Mouse (Mus musculus): ENCODE measurements at regions not wholly inside any gene's neighbourhood (a gene's known extent, or its start where the extent isn't known, plus 50 kb on each side); places are given as distances from the start of the nearest gene placed in this dataset.

DNA sequence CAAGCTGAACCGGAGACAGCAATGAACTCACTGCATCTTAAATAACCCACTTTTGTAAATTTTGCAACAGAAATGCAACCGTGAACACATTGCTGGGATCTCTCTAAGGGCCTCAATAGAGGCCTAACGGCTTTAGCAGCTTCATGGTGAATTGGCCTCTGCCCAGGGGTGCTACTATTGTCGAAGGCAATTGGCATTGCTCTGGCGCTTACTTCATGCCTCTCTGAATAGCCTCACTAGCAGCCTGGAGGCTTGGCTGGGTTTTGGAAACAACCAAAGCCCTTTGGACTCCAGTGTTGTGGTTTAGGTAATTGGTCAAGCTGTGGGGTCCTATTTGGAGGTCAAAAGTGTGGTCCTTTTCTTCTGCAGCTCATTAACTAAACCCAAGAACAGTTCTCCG is 382.3 kb downstream of the Mllt3 start:
- TF ChIP-seq POLR2A (IDR thresholded peaks at IDR 0.05; ENCODE audit: low read depth, low read length) (no peak), CTCF (IDR thresholded peaks at IDR 0.05; ENCODE audit: borderline replicate concordance, insufficient read depth, low read length) (no peak)
- Histone ChIP-seq H3K4me3 (ENCODE audit: insufficient read depth, low read length) (no peak overlapping the region), H3K4me1 (ENCODE audit: control insufficient read depth, insufficient read depth, low read length) (no peaks in the 10 kb centered on the region)

DNA sequence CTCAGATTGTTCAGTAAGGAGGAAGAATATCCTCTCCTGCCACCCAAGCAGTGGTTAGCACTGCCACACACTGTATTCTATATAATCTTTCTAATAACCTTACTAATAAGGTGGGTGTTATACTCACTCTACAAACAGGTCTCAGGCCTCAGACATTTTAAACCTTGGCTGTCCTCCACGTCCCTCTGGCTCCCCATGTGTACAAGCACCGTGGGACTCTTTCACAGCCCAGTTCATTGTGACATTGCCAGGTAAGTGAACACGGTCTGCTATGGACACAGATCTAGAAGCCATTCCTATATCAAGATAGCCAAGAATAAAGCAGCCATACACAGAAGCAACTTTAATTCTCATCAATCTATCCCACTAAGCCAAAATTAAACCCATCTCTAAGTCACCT is 382.8 kb downstream of the Mllt3 start:
- H3K27ac ChIP-seq (ENCODE audit: insufficient read depth, low read length): no peak overlapping the region
- H3K4me1 ChIP-seq (ENCODE audit: control insufficient read depth, insufficient read depth, low read length): no peaks in the 10 kb centered on the region
- no peak overlapping the region for H3K4me3 ChIP-seq (ENCODE audit: insufficient read depth, low read length)
- TF ChIP-seq CTCF (IDR thresholded peaks at IDR 0.05; ENCODE audit: borderline replicate concordance, insufficient read depth, low read length): no peak
- TF ChIP-seq POLR2A (IDR thresholded peaks at IDR 0.05; ENCODE audit: low read depth, low read length): no peak

More for the DNA sequence above, 382.3 kb downstream of the Mllt3 start:
- no peak overlapping the region for H3K27ac ChIP-seq (ENCODE audit: insufficient read depth, low read length)

GRCm38 (mm10) chr4:87648919-87649318 is 384.2 kb downstream of the Mllt3 start:
- no peak for TF ChIP-seq CTCF (IDR thresholded peaks at IDR 0.05; ENCODE audit: borderline replicate concordance, insufficient read depth, low read length)
- TF ChIP-seq POLR2A (IDR thresholded peaks at IDR 0.05; ENCODE audit: low read depth, low read length): no peak
- Histone ChIP-seq H3K4me3 (ENCODE audit: insufficient read depth, low read length) (no peak overlapping the region), H3K4me1 (ENCODE audit: control insufficient read depth, insufficient read depth, low read length) (no peaks in the 10 kb centered on the region), H3K27ac (ENCODE audit: insufficient read depth, low read length) (no peak overlapping the region)

DNA sequence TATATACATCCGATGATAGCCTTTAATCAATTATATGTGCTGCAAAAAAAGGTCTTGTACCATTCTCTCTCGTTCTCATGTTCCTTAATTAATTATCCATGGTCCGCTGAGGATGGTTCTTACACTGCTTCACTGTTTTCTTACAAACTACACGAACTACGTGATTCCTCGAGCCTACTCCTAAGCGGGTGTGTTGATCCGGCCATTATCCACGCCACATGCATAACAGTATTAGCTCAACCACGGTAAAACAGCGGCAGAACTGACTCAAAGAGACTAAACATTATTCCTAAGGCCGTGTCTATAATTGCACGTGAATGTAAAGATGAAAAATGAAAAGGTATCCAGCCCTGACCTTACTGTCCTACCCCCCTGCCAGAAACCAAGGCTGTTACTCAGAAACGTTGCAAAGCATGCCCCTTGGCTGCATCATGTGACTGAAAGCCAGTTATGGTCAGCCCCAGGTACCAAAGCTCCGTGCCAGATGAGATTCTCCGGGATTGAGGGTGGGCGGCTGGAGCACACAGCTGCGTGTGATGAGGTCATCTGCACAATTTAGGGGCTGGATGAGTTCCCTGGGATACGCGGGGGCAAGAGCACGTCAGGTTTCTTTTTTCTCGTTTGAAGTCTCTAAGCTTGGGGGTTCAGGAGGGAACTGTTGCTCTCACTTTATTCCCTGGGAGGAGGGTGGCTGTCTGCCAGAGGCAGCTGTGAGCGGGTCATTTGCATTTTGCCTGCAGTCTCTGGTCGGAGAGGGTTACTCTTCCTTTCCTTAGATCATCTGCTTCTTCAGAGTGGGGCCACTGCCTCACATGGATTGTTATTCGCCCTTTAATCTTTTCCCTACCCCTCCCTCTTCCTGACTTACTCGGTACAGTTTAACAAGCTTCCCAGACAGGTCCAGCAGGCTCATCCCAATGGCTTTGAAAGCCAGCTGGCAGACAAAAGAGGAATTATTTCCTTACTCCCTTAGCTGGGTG is 384.9 kb downstream of the Mllt3 start:
- H3K4me3 ChIP-seq (ENCODE audit: insufficient read depth, low read length): peak overlapping the region; percentile 19; the same call in 1 of the 2 replicates
- no peak for TF ChIP-seq CTCF (IDR thresholded peaks at IDR 0.05; ENCODE audit: borderline replicate concordance, insufficient read depth, low read length)
- no peak for TF ChIP-seq POLR2A (IDR thresholded peaks at IDR 0.05; ENCODE audit: low read depth, low read length)
- no peak overlapping the region for H3K27ac ChIP-seq (ENCODE audit: insufficient read depth, low read length)
- H3K4me1 ChIP-seq (ENCODE audit: control insufficient read depth, insufficient read depth, low read length): no peaks in the 10 kb centered on the region

- Histone ChIP-seq H3K4me3 (ENCODE audit: insufficient read depth, low read length) (no peak overlapping the region), H3K4me1 (ENCODE audit: control insufficient read depth, insufficient read depth, low read length) (no peaks in the 10 kb centered on the region), H3K27ac (ENCODE audit: insufficient read depth, low read length) (no peak overlapping the region)
- no peak for TF ChIP-seq CTCF (IDR thresholded peaks at IDR 0.05; ENCODE audit: borderline replicate concordance, insufficient read depth, low read length)
- no peak for TF ChIP-seq POLR2A (IDR thresholded peaks at IDR 0.05; ENCODE audit: low read depth, low read length)
Measured at GRCm38 (mm10) chr4:87642002-87642401, 391.2 kb downstream of the Mllt3 start.

- TF ChIP-seq CTCF (IDR thresholded peaks at IDR 0.05; ENCODE audit: borderline replicate concordance, insufficient read depth, low read length) (no peak), POLR2A (IDR thresholded peaks at IDR 0.05; ENCODE audit: low read depth, low read length) (no peak)
- Histone ChIP-seq H3K4me3 (ENCODE audit: insufficient read depth, low read length) (no peak overlapping the region), H3K4me1 (ENCODE audit: control insufficient read depth, insufficient read depth, low read length) (no peaks in the 10 kb centered on the region), H3K27ac (ENCODE audit: insufficient read depth, low read length) (no peak overlapping the region)
Measured at GRCm38 (mm10) chr4:87641551-87641950, 391.6 kb downstream of the Mllt3 start.

- TF ChIP-seq POLR2A (IDR thresholded peaks at IDR 0.05; ENCODE audit: low read depth, low read length): no peak
- TF ChIP-seq CTCF (IDR thresholded peaks at IDR 0.05; ENCODE audit: borderline replicate concordance, insufficient read depth, low read length): no peak
Measured at GRCm38 (mm10) chr4:87638380-87638646, 394.9 kb downstream of the Mllt3 start.

DNA sequence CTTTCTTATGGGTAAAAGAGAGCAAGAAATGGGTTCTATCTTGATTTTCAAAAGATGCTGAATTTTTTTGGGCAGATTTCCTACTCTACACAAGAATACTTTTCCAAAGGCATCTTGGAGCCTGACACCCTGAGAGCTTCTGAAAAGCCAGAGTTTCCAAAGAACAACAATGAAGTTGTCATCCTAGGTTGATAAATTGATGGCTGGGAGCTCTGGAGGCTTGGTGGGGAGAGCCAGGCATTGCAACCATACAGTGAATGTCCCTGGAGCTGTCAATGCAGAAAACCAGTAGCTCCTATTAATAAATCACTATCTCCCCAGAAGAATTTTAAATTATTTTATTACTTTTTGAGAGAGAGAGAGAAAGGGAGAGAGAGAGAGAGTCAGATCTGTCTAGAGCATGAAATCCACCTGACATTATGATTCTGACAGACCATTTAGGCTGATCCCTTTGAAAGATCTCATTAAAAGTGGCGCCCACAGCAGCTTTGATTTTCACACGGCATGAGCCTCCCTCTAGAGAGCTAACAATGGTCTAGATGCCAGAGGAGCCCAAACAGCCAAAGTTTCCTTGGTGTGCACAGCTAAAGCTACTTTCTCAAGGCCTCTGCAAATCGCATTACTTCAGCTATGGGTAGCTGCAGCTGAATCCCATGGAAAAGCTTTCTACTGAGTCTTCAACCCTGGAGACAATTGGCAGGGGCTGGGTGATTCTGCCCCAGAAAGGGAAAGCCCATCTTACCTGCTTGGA is 395.4 kb downstream of the Mllt3 start:
- Histone ChIP-seq H3K27ac (ENCODE audit: insufficient read depth, low read length) (no peak overlapping the region), H3K4me3 (ENCODE audit: insufficient read depth, low read length) (no peak overlapping the region), H3K4me1 (ENCODE audit: control insufficient read depth, insufficient read depth, low read length) (no peaks in the 10 kb centered on the region)
- no peak for TF ChIP-seq CTCF (IDR thresholded peaks at IDR 0.05; ENCODE audit: borderline replicate concordance, insufficient read depth, low read length)
- no peak for TF ChIP-seq POLR2A (IDR thresholded peaks at IDR 0.05; ENCODE audit: low read depth, low read length)

More at GRCm38 (mm10) chr4:87638380-87638646, 394.9 kb downstream of the Mllt3 start:
- Histone ChIP-seq H3K4me3 (ENCODE audit: insufficient read depth, low read length) (no peak overlapping the region), H3K27ac (ENCODE audit: insufficient read depth, low read length) (no peak overlapping the region), H3K4me1 (ENCODE audit: control insufficient read depth, insufficient read depth, low read length) (no peaks in the 10 kb centered on the region)

- no peak overlapping the region for H3K27ac ChIP-seq (ENCODE audit: insufficient read depth, low read length)
- no peak overlapping the region for H3K4me3 ChIP-seq (ENCODE audit: insufficient read depth, low read length)
- no peaks in the 10 kb centered on the region for H3K4me1 ChIP-seq (ENCODE audit: control insufficient read depth, insufficient read depth, low read length)
- no peak for TF ChIP-seq POLR2A (IDR thresholded peaks at IDR 0.05; ENCODE audit: low read depth, low read length)
- no peak for TF ChIP-seq CTCF (IDR thresholded peaks at IDR 0.05; ENCODE audit: borderline replicate concordance, insufficient read depth, low read length)
Measured at GRCm38 (mm10) chr4:87611116-87611515, 380.8 kb upstream of the Slc24a2 start.

DNA sequence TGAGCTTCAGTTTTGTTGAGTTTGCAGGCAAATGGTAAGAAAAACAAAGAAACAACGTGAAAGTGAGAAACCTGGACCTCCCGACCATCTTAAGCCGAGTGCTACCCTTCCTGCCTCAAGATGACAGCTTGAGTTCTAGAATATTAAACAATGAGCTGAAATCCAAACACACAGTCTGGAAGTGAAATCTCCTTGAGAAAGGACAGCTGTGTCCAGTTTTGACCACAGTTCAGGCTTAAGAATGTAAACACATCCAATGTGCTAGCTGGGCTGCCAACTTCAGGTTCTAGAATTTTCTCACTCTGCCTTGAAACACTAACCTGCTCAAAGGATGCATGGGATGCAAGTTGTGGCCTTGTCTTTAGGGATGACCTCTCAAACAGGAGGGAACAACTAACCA is 363.4 kb upstream of the Slc24a2 start:
- TF ChIP-seq CTCF (IDR thresholded peaks at IDR 0.05; ENCODE audit: borderline replicate concordance, insufficient read depth, low read length) (no peak), POLR2A (IDR thresholded peaks at IDR 0.05; ENCODE audit: low read depth, low read length) (no peak)
- H3K27ac ChIP-seq (ENCODE audit: insufficient read depth, low read length): no peak overlapping the region
- no peak overlapping the region for H3K4me3 ChIP-seq (ENCODE audit: insufficient read depth, low read length)
- no peaks in the 10 kb centered on the region for H3K4me1 ChIP-seq (ENCODE audit: control insufficient read depth, insufficient read depth, low read length)
